Mouse (Mus musculus) lung, adult 2 months (tissue): ENCODE measurements around the gene Zfp296.

Source experiments
- CTCF ChIP-seq: fragments of 200-500 bp; IDR thresholded peaks from 2 replicates; pipeline ENCODE4 v1.5.1; 2011; ENCODE audit warnings: mild to moderate bottlenecking, low read length, control low read depth; ENCODE audit not compliant: insufficient read depth
- POLR2A ChIP-seq: fragments of 200-500 bp; IDR thresholded peaks from 2 replicates; pipeline ENCODE4 v1.6.1; 2011; ENCODE audit warnings: low read depth, mild to moderate bottlenecking, control low read depth, low read length, borderline replicate concordance; ENCODE audit errors: extremely low read depth

DNA sequence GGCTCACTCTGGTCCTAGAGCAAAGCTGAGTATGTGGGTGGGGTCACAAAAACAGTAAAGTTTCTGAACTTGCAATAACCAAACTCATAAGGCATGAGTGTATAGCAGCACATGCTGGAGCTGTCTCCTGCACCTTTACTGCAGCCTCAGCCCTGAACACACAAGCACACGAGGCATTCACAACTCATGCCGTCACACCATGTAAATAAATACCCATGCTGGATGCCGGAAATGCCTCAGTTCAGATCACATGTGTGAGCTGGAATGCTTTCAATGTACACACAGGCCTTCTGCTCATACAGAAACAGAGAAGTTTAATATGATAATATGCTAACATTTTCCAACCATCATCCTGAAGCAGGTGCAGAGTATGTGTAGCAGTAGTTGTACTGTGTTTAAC lies 31.1 kb upstream of the Zfp296 start:
- TF ChIP-seq CTCF (no peak), POLR2A (no peak)
